Mouse (Mus musculus) hematopoietic stem cell, adult 5-6 weeks (primary cell): ENCODE data around the gene Amigo3. TPM values are rescaled to one million over a fixed set of nuclear protein-coding genes. Genes with fewer than 3 reads are reported as not detected.

Experiments
- ATAC-seq, 2 experiments: fragments of 125-278 bp in 1 of 2; replicated peaks in 1 of 2; 2 replicates each; pipeline ENCODE4 v1.8.0; 2016 to 2017; ENCODE audit warnings: inconsistent platforms in 2 of 2, mild to moderate bottlenecking in 2 of 2, moderate number of reproducible peaks in 2 of 2, low read depth in 1 of 2, moderate TSS enrichment in 1 of 2; ENCODE audit not compliant: low FRiP score in 2 of 2, poor library complexity in 2 of 2, severe bottlenecking in 2 of 2, insufficient read depth in 1 of 2, low TSS enrichment in 1 of 2
- total RNA-seq: library from RNA; stranded (forward); fragments of 172-1452, 232-1000 nt; gene quantifications from 2 replicates; pipeline ENCODE4 v1.2.3, GENCODE M21; 2017

Amigo3 gene
- total RNA-seq, 1 experiment from 2014 or later: 1.9 TPM

DNA sequence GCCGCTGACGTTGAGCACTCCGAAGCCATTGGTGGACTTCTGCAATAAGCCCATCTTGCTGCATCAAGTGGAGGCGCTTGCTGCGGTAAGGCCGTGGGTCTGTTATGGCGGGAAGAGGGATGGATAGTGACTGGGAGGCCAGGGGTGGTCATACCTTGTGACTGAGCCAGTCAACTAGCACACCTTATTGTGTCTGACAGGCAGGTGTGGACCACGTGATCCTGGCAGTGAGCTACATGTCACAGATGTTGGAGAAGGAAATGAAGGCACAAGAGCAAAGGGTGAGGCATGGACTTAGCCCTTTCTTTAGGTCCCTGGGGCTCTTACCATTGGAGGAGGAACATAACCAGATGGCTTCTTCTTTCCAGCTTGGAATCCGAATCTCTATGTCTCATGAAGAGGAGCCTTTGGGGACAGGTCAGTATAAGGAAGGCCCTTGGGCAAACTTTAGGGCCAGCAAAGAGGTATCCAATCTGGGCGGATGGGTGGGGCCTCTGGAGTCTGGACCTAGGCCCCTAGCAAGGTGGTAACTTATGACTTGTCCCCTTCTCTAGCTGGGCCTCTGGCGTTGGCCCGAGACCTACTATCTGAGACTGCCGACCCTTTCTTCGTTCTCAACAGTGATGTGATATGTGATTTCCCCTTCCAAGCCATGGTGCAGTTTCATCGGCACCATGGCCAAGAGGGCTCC is 3.3 kb upstream of the Amigo3 start:
- no peak for ATAC-seq

GRCm38 (mm10) chr9:108051184-108051930 is 1.6 kb upstream of the Amigo3 start:
- no peak for ATAC-seq

- no peak for ATAC-seq
Measured at GRCm38 (mm10) chr9:108051931-108052220, 1.1 kb upstream of the Amigo3 start.

DNA sequence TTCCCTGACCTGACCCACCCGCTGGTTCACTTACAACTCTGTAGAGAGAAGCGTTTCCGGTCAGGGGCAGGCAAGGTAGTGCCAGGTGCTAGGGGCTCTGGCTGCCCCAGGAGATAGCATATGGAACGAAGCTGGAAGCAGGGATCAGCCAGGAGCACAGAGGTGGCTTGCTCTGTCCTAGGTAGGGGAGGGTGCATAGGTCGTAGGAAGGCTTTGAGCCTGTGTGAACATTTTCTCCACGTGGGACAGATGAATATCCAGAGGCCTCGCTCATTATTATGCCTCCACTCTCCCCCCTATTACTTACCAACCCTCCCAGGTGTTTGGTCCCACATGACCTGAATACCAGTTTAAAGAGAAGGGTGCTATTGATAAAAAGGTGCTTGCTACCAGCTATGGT is 548 bp upstream of the Amigo3 start:
- ATAC-seq: no peak

DNA sequence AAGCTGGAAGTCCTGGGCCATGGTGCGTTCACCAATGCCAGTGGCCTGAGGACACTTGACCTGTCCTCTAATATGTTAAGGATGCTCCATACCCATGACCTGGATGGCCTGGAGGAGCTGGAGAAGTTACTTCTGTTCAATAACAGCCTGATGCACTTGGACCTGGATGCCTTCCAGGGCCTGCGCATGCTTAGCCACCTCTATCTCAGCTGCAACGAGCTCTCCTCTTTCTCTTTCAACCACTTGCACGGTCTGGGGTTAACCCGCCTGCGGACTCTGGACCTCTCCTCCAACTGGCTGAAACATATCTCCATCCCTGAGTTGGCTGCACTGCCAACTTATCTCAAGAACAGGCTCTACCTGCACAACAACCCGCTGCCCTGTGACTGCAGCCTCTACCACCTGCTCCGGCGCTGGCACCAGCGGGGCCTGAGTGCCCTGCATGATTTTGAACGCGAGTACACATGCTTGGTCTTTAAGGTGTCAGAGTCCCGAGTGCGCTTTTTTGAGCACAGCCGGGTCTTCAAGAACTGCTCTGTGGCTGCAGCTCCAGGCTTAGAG is 786 bp downstream of the Amigo3 start:
- no peak for ATAC-seq

- no peak for ATAC-seq
Measured at GRCm38 (mm10) chr9:108054331-108055040, 1.5 kb downstream of the Amigo3 start.

GRCm38 (mm10) chr9:108055061-108055460 is 2.1 kb downstream of the Amigo3 start:
- no peak for ATAC-seq

- no peak for ATAC-seq
Measured at GRCm38 (mm10) chr9:108055661-108056237, 2.8 kb downstream of the Amigo3 start.

- ATAC-seq: no peak
Measured at GRCm38 (mm10) chr9:108056361-108057261, 3.7 kb downstream of the Amigo3 start.

DNA sequence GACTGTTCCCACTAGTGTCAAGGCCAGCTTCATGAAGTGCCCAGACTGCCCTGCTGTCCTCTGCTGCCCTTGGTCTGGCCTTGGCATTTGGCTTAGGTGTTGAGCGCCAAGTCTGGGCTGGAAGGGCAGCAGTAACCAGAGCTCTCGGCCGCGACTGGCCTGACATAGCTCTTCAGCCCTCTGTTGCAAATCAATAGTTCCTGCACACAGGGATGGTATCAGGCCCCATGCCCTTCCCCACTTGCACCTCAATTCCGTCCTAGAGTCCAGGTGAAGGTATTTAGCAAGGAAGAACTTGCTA is 4.3 kb downstream of the Amigo3 start:
- ATAC-seq: no peak

DNA sequence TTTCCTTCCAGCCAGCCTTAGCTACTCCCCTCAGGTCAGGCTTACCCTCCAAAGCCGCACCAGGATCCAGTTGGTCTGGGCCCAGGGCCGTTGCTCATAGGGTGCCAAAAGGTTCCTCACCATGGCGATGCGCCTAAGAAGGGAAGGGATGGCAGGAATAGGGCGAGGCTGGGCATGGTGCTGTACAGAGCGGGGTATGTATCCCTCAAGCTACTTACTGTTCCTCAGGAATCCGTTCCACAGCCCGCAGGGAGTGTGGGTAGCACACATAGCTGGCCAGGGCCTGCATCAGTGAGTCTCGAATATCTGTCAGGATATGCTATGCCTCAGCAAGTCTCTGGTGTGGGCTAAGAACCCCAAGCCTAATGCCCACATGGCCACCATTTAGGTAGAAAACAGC is 5.3 kb downstream of the Amigo3 start:
- ATAC-seq: no peak

DNA sequence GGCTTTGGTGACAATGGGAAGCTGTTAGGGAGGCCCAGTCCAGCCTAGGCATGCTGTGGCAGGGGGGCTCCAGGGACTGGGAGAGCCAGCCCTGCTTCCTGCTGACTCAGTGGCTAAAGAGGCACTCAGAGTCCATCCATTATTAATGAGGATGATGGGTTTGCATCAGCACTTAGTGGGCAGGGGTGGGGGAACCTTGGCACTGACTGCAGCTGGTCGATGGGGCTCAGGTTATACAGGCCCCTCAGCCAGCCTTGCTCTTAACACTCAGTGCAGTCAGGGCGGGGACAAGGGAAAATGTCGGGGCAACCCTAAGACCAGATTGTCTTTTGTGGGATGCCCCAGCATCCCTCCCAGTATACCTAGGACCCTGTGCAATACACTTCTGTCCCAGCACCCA is 9.2 kb downstream of the Amigo3 start:
- ATAC-seq: no peak

- ATAC-seq: no peak
Measured at GRCm38 (mm10) chr9:108063361-108063760, 10.4 kb downstream of the Amigo3 start.

- peak; percentile 71 to 80 for ATAC-seq
Measured at GRCm38 (mm10) chr9:108065491-108066011, 12.6 kb downstream of the Amigo3 start.

- no peak for ATAC-seq
Measured at GRCm38 (mm10) chr9:108067199-108067598, 14.2 kb downstream of the Amigo3 start.

- ATAC-seq: peak; percentile 65 to 69
Measured at GRCm38 (mm10) chr9:108067900-108068299, 14.9 kb downstream of the Amigo3 start.

DNA sequence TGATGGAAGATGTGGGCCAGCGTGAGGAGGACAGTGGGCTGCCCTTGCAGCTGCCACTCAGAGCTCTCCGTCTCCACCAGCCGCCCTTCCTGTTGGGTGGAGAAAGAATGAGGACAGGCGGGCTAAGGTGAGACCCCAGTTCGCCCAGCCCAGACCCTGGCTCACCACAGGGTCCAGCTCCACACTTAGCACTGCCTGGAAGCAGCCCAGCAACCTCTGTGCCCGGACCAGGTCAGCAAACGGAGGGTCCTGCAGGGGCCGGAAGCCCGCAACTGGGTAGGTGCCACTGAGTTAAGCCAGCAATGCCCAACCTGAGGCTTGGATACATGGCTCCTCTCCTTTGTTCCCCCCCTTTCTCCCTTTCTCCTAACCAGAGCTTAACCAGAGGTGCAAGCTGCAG is 16.0 kb downstream of the Amigo3 start:
- ATAC-seq: no peak
